Mouse (Mus musculus): ENCODE data around the gene Umad1.

The Umad1 gene

DNA sequence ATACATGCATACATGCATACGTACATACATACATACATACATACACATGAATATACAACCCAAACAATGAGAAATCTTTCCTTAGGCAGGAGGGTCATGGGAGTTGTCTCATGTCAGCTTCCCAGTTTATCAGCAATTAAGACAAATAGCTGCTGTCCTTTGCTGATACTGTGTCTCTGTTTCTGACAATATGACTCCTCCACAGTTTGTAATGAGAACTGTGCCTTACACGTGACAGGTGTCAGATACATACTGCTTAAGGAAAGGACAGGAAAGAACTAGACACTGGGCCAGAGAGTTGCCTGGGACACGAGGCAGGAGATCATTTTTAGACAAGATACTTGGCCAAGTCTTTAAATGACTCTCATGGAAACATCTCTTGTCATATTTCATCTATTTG, 215.2 kb downstream of the Umad1 start:
- DNase-seq (ENCODE audit: low read depth, low spot score), result no peak

DNA sequence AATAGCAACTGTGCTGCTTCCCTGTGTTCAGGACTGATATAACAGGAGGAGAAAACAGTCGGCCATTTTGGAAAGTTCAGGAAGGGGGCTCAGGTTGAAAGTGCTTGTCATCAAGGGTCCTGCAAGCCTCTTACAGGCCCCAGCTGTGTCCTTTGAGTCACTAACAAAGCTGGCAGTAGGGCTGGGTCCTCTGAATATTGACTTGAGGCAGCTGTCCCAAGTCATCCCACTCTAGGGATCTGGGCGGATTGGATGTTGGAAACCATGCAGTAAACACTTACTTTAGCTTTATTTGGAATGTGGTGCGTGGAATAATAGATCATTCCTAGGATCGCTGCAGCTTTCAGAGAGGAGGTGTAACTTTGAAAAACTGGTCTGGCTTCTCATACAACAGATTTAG, 215.7 kb downstream of the Umad1 start:
- no peak for DNase-seq (ENCODE audit: low read depth, low spot score)

DNA sequence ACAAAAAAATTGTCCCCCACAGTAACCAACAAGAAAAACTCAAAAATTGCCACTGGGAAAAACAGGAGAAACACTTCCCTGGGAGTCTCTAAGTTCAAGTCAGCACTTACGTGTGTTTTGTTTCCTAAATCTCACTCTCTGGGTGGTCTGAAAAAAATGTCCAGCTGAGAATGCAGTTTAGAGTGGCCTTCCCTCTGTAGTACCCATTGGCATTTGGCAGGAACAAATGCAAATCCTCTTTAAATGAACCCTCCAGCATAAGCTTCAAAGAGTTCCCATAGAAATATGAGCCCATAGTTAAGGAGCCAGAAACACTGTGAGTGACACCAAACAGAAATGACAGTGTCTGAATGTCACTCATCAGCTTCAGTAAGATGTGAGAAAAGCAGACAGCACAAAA, 220.1 kb downstream of the Umad1 start:
- DNase-seq (ENCODE audit: low read depth, low spot score), result no peak

DNA sequence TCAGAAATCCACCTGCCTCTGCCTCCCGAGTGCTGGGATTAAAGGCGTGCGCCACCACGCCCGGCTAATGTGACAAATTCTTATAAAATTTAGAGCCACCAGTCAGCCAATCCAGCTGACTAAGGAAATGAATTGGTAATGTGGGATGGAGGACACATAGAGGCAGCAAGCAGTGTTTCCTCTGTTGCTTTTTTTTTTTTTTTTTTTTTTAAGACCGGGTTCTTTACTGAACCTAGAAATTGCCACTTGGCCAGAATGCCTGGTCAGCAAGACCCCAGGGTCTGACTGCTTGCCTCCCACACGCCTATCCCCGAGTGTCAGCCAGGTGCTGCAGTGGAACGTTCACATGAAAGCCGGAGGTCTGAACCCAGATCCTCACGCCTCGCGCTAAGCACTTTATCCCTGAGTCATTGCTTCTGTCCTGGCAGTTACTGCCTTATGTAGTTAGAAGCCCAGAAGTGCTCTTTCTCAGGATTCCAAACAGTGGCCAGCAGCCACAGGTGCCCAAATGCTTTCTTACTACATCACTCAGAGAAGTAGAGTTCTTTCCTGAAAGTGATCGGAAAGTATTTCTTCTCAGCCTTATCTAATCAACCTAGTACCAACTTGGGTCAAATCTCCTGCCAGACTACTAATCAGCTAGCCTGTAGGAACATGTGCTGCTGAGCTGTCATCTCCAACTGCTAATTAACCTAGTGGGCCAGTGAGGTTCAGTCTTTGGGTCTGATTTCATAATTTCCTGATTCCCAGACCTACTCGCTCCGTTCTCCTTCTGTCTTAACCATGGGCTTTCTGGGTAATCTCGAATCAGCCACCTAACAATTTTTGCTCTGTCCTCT, 225.6 kb downstream of the Umad1 start:
- DNase-seq (ENCODE audit: low read depth, low spot score), result no peak

DNA sequence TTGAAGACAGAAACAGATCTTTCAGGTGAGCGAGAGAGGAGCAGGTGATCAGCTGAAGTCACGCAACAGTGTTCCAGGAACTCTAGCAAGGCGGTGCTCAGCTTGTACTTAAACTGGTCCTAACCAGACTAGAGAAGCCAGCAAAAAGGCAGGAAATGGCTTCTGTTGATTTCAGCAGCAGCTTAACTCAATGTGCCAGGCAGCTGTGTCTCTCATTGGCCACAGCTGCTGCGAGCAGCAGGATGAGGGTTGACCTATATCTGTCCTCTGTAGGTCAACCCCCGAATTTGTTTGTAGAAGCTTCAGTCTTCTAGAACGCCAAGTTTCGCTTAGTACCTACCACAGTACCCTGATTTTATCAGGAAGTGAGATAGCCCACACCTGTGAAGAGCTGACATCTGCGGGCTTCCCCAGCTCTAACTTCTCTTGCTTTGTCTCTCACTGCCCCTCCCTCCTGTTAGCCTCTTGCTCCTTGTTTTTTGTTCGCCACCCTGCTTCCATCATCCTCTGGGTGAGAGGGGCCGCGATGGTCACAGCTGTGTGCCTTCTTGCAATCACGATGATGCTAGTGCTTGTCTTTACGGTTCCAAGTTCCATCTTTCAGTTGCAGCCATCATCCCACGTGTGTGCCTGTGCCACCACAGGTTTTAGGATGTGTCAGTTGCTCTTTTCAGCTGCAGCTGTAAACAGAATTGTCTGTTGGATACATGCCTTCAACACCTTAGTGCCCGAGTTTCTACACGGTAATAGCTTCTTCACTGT, 226.5 kb downstream of the Umad1 start:
- peak; percentile 95 for DNase-seq (ENCODE audit: low read depth, low spot score)

DNA sequence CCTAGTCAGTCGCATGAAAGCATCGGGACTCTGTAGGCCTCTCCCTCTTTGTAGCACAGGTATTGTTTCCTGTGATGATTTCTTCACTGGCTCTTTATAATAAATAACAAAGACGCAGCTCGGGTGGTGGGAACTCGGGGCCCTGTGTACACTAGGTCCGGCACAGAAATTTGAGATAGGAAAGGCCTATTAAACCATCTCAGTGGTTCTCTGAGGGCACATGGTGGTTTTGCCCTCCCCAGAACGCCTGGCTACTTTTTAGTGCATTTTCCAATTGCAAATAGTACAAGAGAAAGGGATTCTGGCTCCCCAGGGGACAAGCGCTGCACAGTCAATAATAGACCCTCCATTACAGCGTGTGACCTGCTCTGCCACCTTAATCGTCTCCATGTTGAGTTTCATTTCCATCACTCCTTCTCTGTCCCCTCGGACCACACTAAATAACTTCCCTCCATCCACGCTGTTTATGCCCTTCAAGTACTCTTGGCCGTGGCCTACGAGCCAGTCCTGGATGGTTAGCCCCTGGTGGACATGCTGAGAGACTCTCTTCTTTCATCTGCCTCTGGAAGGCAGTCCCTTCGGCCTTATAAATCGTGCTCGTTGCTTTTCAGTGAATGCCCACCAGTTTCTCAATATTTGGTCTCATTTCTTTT, 227.4 kb downstream of the Umad1 start:
- DNase-seq (ENCODE audit: low read depth, low spot score), result peak; percentile 26

DNA sequence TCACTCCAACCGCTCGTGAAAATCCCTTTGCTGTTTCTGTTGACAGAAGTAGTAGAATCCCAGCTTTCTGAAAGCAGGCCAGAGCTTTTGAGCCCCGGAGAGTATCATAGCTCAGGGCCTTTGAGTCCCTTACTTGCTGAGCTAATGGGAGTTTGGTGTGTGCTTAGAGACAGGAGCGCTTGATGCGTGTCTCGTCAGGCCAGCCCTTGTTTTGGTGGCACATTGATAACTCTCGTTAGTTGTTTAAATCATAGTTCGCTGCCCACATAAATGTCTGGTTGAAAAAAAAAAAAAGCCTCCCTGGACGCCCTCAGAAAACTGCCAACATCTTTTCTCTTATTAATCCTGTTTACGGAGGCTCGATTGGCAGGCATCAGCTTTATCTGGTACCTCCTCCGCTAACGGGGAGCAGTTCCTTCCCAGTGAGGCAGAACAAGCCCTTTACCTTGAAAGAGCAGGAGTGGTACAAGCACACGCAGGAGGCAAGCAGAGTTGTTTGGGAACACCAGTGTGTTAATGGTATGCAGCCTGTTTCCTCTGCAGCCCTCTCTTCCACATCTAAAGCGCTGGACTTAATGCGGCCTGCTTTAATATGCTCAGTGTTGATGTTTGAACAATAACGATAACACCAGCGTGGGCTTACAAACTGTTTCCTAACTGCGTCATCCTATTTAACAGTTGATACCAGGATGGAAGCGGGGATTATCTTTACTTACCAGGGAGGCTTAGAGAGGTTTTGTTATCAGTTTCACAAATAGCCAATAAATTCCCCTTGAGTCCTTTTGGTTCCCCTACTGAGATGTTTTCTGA, 228.2 kb downstream of the Umad1 start:
- DNase-seq (ENCODE audit: low read depth, low spot score), result peak; percentile 53

DNA sequence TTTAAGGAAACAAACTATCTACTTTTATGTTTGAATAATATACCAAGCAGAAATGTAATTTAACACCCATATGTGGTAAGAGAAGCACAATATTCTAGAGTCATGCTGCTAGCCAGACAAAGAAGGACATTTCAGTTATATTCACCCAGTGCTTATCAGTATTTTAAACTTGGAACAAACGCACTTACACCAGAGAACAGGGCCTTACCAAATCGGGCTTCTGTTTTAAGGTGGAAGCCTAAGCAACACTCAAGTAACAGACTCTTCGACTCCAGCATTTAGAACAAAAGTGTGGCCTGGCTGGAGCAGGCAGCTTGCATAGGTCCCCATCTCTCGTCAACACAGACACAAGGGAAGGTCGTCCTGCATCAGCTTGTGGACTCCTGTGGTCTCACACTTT, 229.2 kb downstream of the Umad1 start:
- no peak for DNase-seq (ENCODE audit: low read depth, low spot score)

DNA sequence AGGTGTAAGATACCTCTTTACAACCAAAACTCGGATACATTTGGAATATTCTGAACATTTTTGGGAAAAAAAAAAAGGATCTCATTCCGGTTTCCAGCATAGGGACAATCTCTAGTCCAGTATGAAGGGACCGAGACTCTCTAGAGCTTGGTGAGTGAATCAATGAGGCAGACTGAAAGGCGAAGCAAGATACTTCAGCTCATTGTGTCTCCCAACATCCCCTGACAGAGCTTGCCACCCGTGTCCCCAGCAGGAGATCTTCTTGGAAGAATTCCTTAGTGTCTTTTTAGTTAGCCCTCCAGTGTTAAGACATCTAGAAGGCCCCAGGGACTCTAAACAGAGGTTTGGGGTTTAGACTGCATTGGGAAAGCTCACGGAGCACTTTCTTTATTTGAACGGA, 230.2 kb downstream of the Umad1 start:
- no peak for DNase-seq (ENCODE audit: low read depth, low spot score)

DNA sequence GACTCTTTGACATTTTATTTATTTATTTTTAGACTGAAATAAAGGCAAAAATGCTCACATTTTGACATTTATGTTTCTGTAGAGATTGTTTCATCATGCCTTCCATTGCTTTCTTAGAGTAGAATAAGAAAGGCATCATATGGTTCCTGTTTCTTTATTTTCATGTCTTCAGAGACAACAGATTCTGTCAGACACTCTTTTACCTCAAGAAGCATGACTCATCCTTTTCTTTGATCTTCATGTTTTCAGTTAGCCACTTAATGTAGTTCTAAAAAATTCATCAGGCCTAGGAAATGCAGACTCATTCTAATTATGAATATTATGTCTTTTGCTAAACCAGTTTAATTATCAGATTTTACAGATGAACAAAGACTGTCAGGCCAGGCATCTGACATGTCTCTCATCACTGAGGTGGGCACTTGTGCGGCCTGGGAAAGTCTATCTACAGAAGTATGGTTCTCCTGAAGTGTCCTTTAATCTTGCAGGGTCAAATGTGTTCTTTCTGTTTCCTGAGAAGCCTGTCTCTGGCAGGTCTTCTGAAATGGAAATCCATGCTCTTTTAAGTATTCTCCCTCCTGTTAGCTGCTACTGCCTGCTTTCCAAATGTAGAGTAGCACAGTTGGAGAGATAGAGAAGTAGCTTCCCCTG, 231.0 kb downstream of the Umad1 start:
- no peak for DNase-seq (ENCODE audit: low read depth, low spot score)

DNA sequence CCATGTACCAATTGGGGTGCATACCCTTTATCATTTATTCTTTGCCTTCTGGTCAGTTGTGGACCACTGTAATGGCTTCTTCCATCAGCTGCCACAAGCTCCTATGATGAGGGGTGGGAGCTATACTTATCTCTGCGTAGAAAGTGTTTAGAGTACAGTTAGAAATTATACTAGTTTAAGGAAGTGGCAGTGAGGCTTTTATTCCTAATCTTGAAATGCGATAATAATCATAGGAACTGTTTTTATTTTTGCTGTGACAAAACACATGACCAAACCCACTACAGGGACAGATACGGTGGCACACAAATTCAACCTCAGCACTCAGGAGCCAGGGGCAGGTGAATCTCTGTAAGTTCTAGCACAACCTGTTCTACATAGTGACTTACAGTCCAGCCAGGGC, 233.2 kb downstream of the Umad1 start:
- no peak for DNase-seq (ENCODE audit: low read depth, low spot score)

DNA sequence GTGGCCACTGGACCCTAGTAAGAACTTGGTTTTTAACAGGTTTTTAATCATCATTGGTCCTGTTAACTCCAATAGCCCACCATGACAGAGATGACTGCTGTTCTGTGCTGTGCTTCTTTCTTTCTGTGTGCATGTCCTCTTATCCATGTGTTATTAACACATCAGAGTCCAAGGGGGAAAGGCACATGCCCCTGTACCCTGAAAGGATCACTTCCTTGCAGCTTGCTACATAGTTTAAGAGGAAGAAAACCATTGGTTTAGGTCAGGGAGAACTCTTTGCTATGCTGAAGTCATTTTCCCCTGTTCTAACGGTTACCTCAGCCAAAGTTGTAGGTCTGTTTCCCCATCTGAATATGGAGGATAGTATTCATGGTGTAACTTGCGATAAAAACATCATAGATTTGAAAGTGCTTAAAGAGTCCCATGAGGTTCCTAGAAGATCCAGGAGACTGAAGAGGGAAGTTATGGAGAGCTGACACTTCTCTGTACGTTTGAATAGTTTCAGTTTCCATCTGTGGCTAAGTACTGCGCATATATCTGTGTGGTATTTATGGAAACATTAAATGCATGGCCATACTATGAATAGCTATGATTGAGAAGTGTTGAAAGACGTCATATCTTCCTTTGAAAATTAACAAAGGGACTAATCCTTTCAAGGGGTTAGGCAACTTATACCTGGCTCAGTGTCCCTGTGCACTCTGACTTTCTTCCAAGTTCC, 236.2 kb downstream of the Umad1 start:
- DNase-seq (ENCODE audit: low read depth, low spot score), result peak; percentile 49

DNA sequence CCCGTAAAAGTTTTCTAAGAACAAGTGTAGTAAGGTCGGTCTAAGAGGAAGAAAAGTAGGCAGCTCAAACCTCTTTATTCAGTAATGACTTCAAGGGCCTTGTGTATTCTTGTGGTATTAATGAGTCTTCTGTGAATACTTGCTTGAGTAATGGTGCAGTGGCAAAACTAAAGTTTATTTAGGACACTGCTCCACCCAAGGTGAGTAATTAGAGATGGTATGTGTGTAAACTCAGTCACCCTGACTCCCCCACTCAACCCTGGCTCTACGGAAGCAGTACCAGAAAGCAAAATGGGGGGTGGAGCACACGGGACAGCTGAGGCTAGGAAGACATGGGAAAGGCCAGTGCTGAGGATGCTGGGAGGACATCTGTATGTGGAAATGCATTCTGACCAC, 236.7 kb downstream of the Umad1 start:
- no peak for DNase-seq (ENCODE audit: low read depth, low spot score)

DNA sequence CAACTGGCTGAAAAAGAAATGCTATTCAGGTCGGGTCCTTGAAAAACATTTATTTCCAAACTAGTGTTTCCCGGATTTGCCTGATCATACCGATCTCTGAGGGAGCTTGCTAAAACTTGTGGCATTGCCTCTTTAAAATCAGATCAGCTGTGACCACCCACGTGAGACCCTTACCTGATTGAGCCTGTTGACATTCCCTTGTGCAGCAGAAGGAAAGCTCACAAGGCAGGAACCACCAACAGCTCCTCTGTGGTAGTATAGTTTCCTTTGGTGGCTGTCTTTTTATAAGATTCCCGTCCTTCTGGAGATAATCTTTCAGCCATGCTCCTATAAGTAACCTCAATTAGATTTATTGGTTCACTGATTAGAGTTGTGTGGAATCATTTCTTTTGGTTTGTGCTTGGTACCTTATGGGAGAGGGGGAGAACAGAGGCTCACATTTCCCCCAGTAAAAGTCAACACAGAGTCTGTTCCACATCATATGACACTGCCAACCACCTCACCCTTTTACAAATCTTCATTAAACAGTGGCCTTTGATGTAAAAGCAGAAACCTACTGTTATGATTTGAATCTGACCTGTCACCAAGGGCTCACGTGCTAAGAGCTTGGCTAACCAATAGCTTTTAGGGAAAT, 238.3 kb downstream of the Umad1 start:
- no peak for DNase-seq (ENCODE audit: low read depth, low spot score)

DNA sequence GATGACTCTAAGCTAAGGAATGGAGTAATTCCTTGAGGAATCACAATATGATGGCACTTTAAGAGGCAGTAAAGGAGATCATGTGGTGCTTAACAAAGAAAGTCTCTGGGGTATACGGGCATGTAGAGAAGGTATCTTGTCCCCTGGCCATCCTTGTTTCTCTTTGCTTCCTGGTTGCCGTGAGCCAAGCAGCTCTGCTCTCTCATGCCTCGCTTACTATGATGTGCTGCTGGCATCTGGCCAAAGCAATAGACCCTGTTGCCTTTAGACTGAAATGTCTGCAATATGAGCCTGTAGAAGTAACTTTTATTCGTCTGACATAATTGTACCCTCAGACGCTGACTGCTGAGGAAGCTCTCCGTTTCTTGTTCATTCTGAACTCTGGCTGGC, 238.8 kb downstream of the Umad1 start:
- peak; percentile 37 for DNase-seq (ENCODE audit: low read depth, low spot score)

DNA sequence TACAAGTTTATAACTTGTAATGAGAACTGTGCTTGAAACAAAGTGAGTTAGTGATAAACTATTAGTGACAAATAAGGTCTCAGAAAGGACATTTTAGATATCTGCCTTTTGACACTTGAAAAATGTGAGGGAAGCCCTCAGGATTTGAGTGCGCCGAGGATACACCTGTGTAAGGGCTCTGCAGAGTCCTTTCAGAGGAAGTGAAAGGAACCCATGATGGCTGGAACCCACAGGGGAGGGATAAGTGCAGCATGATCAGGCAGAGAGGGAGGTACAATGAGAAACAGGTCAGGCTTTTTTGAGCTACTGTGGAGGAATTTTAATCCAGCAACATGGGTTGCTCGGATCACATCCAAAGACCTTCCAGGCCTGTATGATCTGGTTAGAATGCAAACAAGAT, 239.9 kb downstream of the Umad1 start:
- DNase-seq (ENCODE audit: low read depth, low spot score), result peak; percentile 86

DNA sequence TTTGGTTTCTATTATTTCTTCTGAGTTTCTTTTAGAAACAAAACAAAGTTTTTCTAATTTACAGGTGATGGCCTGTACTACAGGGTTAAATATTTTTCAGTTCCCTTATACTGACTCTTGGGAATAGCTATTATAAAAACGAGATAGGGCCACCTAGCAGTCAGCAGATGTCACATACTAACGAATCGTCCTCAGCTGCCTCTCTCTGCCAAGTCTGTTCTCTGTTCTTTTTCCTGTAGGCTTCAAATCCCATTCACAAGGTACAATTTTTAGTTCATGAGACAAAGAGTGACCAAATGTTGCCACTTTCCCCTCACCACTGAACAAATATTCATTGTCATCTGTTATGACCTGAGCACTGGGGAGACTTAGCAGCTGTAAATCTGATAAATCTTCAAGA, 244.9 kb downstream of the Umad1 start:
- peak; percentile 73 for DNase-seq (ENCODE audit: low read depth, low spot score)

DNA sequence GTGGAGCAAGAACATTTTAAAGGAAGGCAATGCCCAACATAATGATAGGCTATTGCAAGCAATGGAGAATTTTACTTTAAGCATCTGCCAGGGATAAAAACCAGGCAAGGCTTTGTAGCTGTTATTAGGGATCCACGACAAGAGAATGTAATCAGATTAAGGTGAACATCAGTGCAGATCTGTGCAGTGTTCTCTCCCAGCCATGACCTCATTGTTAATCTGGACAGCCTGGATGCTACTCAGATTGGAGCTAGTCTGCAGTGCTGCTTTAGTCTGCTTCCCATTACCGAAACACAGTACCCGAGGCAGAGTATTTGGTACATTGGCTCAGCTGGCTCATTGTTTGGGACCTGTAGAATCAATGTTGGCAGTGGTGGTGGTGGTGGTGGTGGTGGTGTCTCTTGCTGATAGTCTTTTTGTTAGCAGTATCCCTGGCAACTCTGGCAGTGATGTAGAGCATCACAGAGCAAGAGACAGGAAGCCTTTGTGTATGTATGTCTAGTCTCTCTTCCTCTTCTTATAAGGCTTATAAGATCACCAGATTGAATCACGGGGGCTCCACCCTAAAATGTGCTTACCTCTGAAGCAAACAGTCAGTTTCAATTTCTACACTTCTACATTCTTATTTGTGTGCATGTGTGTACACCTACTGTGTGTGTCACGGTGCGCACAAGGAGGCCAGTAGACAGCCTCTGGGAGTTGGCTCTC, 245.6 kb downstream of the Umad1 start:
- peak; percentile 87 for DNase-seq (ENCODE audit: low read depth, low spot score)

DNA sequence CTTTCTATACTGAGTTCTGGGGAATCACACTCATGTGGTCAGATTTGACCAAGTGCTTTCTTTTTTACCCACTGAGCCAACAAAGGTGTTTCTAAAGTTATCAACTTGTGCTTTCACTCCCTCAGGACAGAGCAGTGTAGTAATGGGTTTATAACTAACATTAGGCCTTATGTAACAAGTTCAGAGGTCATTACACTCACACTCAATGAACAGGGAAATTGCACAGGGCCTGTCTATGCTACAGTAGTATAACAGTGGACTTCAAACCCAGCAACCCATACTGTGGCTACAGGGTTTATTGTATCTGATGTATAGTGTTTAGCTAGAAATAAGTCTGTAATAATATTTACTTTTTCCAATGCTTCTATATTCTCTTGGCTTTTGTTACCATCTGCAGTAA, 247.5 kb downstream of the Umad1 start:
- DNase-seq (ENCODE audit: low read depth, low spot score), result peak; percentile 44

Measured in A20 (cell line).